Mouse (Mus musculus) cerebellum, adult 2 months (tissue): ENCODE measurements around the gene Mlxip. TPM values are rescaled to one million over a fixed set of nuclear protein-coding genes. Genes with fewer than 3 reads are reported as not detected.

Source experiments
- DNase-seq, 2 experiments: peaks; one replicate each; pipeline ENCODE4 v3.0.0; 2021
- H3K27ac ChIP-seq: fragments of 200-500 bp; 2 replicates; pipeline ENCODE4 v1.5.1; 2012; ENCODE audit warnings: low read length, control low read depth, inconsistent platforms; ENCODE audit not compliant: insufficient read depth
- H3K27me3 ChIP-seq: fragments of 200-500 bp; 2 replicates; pipeline ENCODE4 v1.6.1; 2012; ENCODE audit warnings: inconsistent platforms, mild to moderate bottlenecking, low read length, moderate library complexity; ENCODE audit not compliant: control insufficient read depth, insufficient read depth
- H3K4me1 ChIP-seq: fragments of 200-500 bp; 2 replicates; pipeline ENCODE4 v1.6.1; 2011; ENCODE audit warnings: low read length; ENCODE audit not compliant: control insufficient read depth, insufficient read depth
- H3K4me3 ChIP-seq: fragments of 200-500 bp; replicated peaks from 2 replicates; pipeline ENCODE3; 2011; ENCODE audit warnings: mild to moderate bottlenecking, low read depth, low read length, control low read depth; ENCODE audit not compliant: insufficient read depth
- CTCF ChIP-seq: fragments of 200-500 bp; IDR thresholded peaks from 2 replicates; pipeline ENCODE4 v1.5.1; 2011; ENCODE audit warnings: low read depth, mild to moderate bottlenecking, control low read depth, low read length, moderate library complexity, borderline replicate concordance; ENCODE audit not compliant: insufficient read depth
- POLR2A ChIP-seq: fragments of 200-500 bp; IDR thresholded peaks from 2 replicates; pipeline ENCODE4 v1.6.1; 2011; ENCODE audit warnings: low read length, control low read depth, borderline replicate concordance; ENCODE audit not compliant: insufficient read depth
- WGBS: fragments of 180-500 bp; shearing (Covaris S2); methylation state at CpG from one replicate; pipeline ENCODE4 v1.1.7; 2018; 5-methylcytosine and 5-hydroxymethylcytosine counted together
- polyA plus RNA-seq: library from polyadenylated mRNA; depleted of rRNA; stranded (reverse); fragments of >200 nt; gene quantifications from 2 replicates; pipeline ENCODE4 v1.2.3, GENCODE M21; 2012; rRNA removed

The Mlxip gene
- 21.7 and 24.2 TPM in 2 replicates for polyA plus RNA-seq

DNA sequence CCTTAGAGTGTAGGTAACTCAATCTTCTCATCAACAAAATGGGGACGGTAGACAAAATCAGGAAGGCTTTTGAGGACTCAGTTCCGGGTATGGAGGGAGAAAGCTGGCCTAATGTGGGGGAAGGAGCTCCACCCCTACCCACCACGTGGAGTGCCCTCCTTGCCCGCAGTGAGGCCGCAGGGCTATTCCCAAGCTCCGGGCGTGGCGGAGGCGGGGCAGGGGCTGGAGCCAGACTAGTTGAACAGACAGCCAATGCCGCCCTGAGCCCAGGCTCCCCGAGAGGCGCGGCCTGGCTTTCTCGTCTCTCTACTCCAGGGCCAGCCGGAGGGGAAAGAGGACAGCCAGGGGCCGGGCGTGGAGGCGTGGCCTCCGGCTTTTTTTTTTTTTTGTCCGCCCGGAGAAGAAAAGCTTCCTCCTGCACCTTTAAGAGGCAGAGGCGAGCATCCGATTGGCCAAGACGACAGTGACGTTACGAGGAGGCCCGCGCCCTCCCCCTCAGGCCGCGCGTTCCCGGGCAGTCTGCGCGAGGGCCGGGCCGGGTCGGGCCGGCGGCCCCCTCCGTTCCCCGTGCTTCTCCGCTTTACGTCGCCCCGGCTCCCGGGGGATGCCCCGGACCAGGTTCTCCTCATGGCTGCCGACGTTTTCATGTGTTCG, at the start of gene Mlxip:
TSS of gene Mlxip (plus strand) at position 496 of the 654 bp plus-strand sequence.
- peaks cover 8% of the 10 kb centered on the region; the same call in 1 of the 2 replicates for H3K4me1 ChIP-seq
- H3K27ac ChIP-seq = peak within 1 kb of the TSS; percentile 70
- H3K4me3 ChIP-seq = peak within 1 kb of the TSS; percentile 99
- peak; percentile 93 to 94 for DNase-seq
- TF ChIP-seq POLR2A (peak; percentile 85), CTCF (no peak)
- under 1% methylated on average over 50 of the region's 50 CpGs for WGBS
- H3K27me3 ChIP-seq = no peaks in the 10 kb centered on the region

- DNase-seq = peak; percentile 61 to 69
- H3K4me3 ChIP-seq = peak overlapping the region; percentile 62
- WGBS = under 1% methylated on average over 85 of the region's 87 CpGs
- no peaks in the 10 kb centered on the region for H3K27me3 ChIP-seq
- peaks cover 9% of the 10 kb centered on the region for H3K4me1 ChIP-seq
- TF ChIP-seq POLR2A (no peak), CTCF (no peak)
- peak overlapping the region; percentile 68 for H3K27ac ChIP-seq
These were observed 49.4 kb upstream of the Mlxip start for GRCm38 (mm10) chr5:123344963-123345852.

GRCm38 (mm10) chr5:123345853-123346654, 48.5 kb upstream of the Mlxip start:
- peaks cover 14% of the 10 kb centered on the region for H3K4me1 ChIP-seq
- peak overlapping the region; percentile 62 for H3K4me3 ChIP-seq
- H3K27ac ChIP-seq = peak overlapping the region; percentile 68; the same call in 1 of the 2 replicates
- WGBS = 2% methylated on average over 22 of the region's 22 CpGs
- no peaks in the 10 kb centered on the region for H3K27me3 ChIP-seq
- TF ChIP-seq POLR2A (no peak), CTCF (no peak)
- peak; percentile 53 to 56 for DNase-seq

GRCm38 (mm10) chr5:123346701-123347270, 47.8 kb upstream of the Mlxip start:
- no peak for TF ChIP-seq CTCF
- no peak for TF ChIP-seq POLR2A
- WGBS = 60% methylated on average over 7 of the region's 7 CpGs
- no peaks in the 10 kb centered on the region for H3K27me3 ChIP-seq
- H3K4me1 ChIP-seq = peaks cover 18% of the 10 kb centered on the region
- peak overlapping the region; percentile 62 for H3K4me3 ChIP-seq
- DNase-seq = no peak
- H3K27ac ChIP-seq = no peak overlapping the region

GRCm38 (mm10) chr5:123347985-123348384, 46.6 kb upstream of the Mlxip start:
- peaks cover 30% of the 10 kb centered on the region for H3K4me1 ChIP-seq
- no peak overlapping the region for H3K27ac ChIP-seq
- DNase-seq = no peak
- no peak overlapping the region for H3K4me3 ChIP-seq
- WGBS = 71% methylated on average over 2 of the region's 2 CpGs
- H3K27me3 ChIP-seq = no peaks in the 10 kb centered on the region
- no peak for TF ChIP-seq CTCF
- no peak for TF ChIP-seq POLR2A

DNA sequence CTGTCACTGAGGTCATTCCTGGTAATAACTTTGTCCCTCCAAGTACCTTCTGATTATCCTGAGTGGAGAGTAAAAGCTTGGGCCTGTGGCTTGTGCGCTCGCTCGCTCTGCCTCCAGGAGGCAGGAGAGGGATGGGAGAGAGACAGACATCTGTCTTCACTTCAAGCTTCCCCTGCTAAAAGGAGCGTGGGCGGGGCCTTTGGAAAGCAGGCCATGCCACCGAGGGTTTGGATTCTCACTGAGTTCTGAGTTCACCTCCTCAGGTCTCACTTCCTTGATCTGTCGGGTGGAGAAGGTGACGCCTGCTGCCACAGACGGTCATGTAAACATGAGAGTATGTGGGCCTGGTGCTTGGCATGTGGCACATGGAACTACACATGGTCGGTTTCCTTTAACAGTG, 44.2 kb upstream of the Mlxip start:
- DNase-seq = peak in 1 of 2 experiments; percentile 40
- no peaks in the 10 kb centered on the region for H3K27me3 ChIP-seq
- 33% methylated on average over 10 of the region's 10 CpGs for WGBS
- no peak overlapping the region for H3K4me3 ChIP-seq
- peaks cover 28% of the 10 kb centered on the region for H3K4me1 ChIP-seq
- H3K27ac ChIP-seq = no peak overlapping the region
- TF ChIP-seq CTCF = peak; percentile 21; the same call in 1 of the 2 replicates
- TF ChIP-seq POLR2A = no peak

GRCm38 (mm10) chr5:123355918-123356317, 38.7 kb upstream of the Mlxip start:
- TF ChIP-seq CTCF = no peak
- H3K27me3 ChIP-seq = no peaks in the 10 kb centered on the region
- H3K4me3 ChIP-seq = no peak overlapping the region
- peaks cover 24% of the 10 kb centered on the region for H3K4me1 ChIP-seq
- DNase-seq = no peak
- 84% methylated on average over 11 of the region's 11 CpGs for WGBS
- no peak overlapping the region for H3K27ac ChIP-seq
